Mouse (Mus musculus): ENCODE measurements around the gene Homez. TPM values are rescaled to one million over a fixed set of nuclear protein-coding genes. Genes with fewer than 3 reads are reported as not detected.

The Homez gene
- 7.4 and 11.4 TPM in 2 replicates for polyA plus RNA-seq (2012; rRNA removed)

DNA sequence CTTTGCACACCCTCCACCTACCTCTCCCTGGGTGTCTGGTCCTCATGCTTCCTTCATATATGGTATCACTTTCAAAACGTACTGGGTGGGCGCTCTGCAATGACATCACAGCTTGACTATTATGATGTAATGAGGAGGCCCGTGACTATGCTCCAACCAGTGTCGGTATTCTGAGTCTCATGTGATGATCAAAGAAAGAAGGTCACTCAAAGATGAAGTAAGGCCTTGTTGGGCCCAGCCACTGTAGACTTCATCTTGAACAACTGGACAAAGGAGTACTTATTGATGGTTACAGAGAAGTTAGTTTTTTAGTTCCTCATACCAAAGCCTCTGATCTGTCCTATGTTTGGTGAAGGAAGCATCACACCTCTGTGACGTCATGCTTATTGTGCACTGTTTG, at the start of gene Homez:
TSS of gene Homez (minus strand) at position 101 of the 400 bp plus-strand sequence.
- TF ChIP-seq CTCF (IDR thresholded peaks at IDR 0.05; ENCODE audit: borderline replicate concordance, extremely low read depth, insufficient read depth, insufficient read length) (no peak), POLR2A (IDR thresholded peaks at IDR 0.05; ENCODE audit: borderline replicate concordance, extremely low read depth, insufficient read depth, insufficient read length, poor library complexity, severe bottlenecking) (no peak)
- DNase-seq (ENCODE audit: low read depth): no peak

DNA sequence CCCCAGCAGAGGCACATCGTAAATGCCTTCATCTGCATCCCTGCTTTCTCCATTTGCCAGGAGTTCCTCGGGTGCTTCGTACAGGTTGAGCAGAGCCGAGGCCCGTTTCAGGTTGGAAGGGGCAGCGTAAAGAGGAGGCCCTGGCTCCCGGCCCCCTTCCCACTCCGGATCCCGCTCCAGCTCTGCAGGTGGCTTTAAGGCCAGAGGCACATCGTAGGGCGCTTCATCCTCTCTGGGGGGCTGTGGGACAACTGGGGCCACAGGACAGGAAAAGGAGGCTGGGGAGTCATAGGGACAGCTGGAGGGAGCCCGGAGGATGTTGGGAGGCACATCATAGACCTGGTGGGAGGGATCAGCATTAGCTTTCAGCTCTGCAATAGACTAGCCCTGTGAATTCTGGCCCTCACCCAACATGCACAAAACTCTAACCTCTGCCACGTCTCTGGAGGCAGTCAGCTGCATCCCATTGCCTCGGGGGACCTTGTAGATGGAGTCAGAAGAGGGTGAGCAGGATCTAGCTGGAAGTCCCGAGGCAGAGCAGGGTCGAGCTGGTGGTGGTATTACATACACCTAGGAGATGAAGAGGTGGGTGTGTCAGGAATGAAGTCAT, 49.4 kb upstream of the Homez start:
- TF ChIP-seq POLR2A (IDR thresholded peaks at IDR 0.05; ENCODE audit: borderline replicate concordance, extremely low read depth, insufficient read depth, insufficient read length, poor library complexity, severe bottlenecking) (no peak), CTCF (IDR thresholded peaks at IDR 0.05; ENCODE audit: borderline replicate concordance, extremely low read depth, insufficient read depth, insufficient read length) (no peak)

DNA sequence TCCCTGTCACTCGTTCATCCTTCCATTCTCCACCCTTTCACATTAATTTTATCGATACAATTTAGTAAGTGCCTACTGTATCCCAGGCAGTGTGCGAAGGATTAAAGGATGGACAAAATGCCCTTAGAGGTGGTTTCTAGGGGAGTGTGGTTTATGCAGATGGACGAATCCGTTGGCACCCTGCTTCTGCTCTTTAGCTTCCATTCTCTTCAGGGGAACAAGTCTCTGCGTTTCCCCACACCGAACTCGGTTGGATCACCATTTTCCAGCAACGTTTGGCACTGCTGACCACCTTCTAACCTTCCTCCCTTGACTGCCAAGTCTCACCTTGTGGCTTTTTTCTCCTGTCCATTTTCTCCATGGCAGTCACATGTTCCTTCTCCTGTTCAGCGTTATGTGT, 42.6 kb upstream of the Homez start:
- no peak for TF ChIP-seq POLR2A (IDR thresholded peaks at IDR 0.05; ENCODE audit: borderline replicate concordance, extremely low read depth, insufficient read depth, insufficient read length, poor library complexity, severe bottlenecking)
- TF ChIP-seq CTCF (IDR thresholded peaks at IDR 0.05; ENCODE audit: borderline replicate concordance, extremely low read depth, insufficient read depth, insufficient read length): no peak

More for the DNA sequence above, 49.4 kb upstream of the Homez start:
- DNase-seq (ENCODE audit: low read depth): no peak

DNA sequence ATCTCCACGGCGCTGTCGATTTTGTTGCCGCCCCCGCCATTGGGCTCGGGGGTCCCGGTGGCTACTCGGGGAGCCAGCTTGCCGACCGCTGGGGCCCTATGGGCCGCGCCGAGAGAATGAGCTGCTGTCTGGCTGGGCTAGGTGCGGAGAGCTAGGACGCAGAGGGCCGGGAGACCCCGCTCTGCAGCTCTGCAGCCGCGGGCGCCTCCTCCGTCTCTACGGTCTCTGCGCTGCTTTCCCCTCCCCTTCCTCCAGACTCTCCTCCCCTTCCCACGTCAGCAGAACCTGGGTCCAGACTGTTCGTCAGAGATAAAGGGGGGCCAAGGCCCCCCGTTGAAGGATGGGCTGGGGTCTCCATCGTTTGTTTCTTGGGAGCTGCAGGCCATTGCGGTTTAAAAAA, 42.1 kb upstream of the Homez start, which contains the start of gene Slc22a17:
TSS of gene Slc22a17 (minus strand) at position 247 of the 400 bp plus-strand sequence.
- DNase-seq (ENCODE audit: low read depth): peak; percentile 96
- TF ChIP-seq POLR2A (IDR thresholded peaks at IDR 0.05; ENCODE audit: borderline replicate concordance, extremely low read depth, insufficient read depth, insufficient read length, poor library complexity, severe bottlenecking) (peak; percentile 97), CTCF (IDR thresholded peaks at IDR 0.05; ENCODE audit: borderline replicate concordance, extremely low read depth, insufficient read depth, insufficient read length) (no peak)

More for the DNA sequence above, 42.6 kb upstream of the Homez start:
- DNase-seq (ENCODE audit: low read depth): no peak

DNA sequence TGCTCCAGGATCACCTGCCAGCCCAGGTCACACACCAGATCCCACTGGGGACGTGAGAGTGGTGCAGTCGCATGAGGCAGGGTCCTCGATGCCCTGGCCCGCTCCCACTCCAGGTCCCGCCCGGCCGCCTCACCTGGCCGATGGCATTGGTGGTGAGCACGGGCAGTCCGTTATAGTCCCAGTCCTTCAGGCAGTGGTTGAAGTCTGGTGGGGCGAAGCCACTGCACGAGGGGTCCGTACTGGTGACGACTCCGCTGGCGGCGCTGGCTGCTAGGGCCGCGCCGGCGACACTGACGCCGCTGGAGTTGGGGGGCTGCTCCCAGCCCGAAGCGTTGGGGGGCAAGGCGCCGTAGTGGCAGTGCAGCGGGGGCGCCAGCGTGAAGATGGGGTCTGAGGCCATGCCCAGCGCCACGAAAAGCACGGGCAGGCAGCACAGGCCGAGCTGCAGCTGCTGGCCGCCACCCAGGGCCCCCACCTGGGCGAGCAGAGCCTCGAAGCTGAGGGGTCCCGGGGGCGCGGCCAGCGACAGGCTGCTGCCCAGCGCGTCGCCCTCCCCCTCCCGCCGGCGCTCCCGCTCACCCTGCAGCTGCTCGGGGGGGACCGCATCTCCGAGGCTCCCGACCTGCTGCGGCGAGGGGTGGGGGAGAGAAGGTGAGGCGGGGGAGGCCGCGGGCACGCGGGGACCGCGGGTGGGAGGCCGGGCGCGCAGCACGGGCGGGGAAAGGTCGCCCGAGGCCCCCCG, 41.5 kb upstream of the Homez start:
- peak; percentile 64 for DNase-seq (ENCODE audit: low read depth)
- TF ChIP-seq POLR2A (IDR thresholded peaks at IDR 0.05; ENCODE audit: borderline replicate concordance, extremely low read depth, insufficient read depth, insufficient read length, poor library complexity, severe bottlenecking) (no peak), CTCF (IDR thresholded peaks at IDR 0.05; ENCODE audit: borderline replicate concordance, extremely low read depth, insufficient read depth, insufficient read length) (no peak)

DNA sequence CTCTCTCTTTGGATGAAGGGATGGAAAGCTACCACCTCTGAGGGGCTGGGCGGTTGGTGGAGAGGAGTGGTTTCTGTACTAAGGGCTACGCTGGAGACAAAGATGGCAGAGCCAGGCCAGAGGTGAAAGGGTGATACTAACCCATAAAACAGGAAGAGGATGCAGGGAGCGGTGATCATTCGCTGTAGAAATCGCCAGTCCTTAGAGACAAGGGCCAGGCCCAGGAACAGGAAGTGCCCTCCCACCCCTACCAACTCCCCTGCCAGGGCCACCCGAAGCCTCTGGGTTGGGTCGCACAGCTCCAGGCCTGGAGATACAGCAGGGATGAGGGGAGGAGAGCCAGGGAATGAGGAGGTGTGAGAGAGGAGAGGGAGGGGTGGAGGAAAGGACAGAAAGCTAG, 37.9 kb upstream of the Homez start:
- no peak for DNase-seq (ENCODE audit: low read depth)
- TF ChIP-seq CTCF (IDR thresholded peaks at IDR 0.05; ENCODE audit: borderline replicate concordance, extremely low read depth, insufficient read depth, insufficient read length): no peak
- TF ChIP-seq POLR2A (IDR thresholded peaks at IDR 0.05; ENCODE audit: borderline replicate concordance, extremely low read depth, insufficient read depth, insufficient read length, poor library complexity, severe bottlenecking): no peak

DNA sequence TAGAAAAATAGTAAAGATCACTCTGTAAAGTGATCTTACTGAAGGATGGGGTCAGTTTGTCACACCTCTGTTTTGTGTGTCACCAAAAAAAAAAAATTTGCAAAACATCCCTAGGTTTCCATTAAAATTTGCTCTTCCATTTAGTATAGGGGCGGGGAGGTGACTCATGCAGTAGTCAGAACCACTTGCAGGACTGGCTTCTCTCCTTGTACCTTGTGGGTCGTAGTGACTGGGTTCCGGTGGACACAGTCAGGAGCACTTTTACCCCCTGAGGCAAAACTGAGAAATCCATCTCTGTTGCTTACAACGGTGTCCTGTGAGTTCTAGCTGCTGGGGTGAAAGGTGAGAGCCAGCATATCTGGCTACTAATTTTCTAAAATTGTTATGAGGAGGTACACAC, 32.9 kb upstream of the Homez start:
- TF ChIP-seq CTCF (IDR thresholded peaks at IDR 0.05; ENCODE audit: borderline replicate concordance, extremely low read depth, insufficient read depth, insufficient read length) (no peak), POLR2A (IDR thresholded peaks at IDR 0.05; ENCODE audit: borderline replicate concordance, extremely low read depth, insufficient read depth, insufficient read length, poor library complexity, severe bottlenecking) (no peak)
- no peak for DNase-seq (ENCODE audit: low read depth)

DNA sequence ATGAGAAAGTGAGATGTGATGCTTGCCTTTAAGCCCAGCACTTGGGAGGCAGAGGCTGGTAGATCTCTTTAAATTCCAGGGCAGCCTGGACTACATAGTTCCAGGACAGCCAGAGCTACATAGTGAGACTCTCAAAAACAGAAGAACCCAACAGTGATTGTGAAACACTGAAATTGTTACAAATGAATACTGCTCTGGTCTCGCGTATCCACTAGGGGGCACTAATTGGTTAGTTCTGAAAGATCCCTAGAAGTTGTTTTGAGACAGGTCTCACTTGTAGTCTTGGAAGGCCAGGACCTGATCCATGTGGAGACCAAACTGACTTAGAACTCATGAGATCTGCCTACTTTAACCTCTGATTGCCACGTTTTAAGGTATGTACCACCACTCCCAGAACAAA, 29.6 kb upstream of the Homez start:
- peak; percentile 92 for DNase-seq (ENCODE audit: low read depth)
- peak; percentile 66; the same call in 1 of the 2 replicates for TF ChIP-seq CTCF (IDR thresholded peaks at IDR 0.05; ENCODE audit: borderline replicate concordance, extremely low read depth, insufficient read depth, insufficient read length)
- no peak for TF ChIP-seq POLR2A (IDR thresholded peaks at IDR 0.05; ENCODE audit: borderline replicate concordance, extremely low read depth, insufficient read depth, insufficient read length, poor library complexity, severe bottlenecking)

DNA sequence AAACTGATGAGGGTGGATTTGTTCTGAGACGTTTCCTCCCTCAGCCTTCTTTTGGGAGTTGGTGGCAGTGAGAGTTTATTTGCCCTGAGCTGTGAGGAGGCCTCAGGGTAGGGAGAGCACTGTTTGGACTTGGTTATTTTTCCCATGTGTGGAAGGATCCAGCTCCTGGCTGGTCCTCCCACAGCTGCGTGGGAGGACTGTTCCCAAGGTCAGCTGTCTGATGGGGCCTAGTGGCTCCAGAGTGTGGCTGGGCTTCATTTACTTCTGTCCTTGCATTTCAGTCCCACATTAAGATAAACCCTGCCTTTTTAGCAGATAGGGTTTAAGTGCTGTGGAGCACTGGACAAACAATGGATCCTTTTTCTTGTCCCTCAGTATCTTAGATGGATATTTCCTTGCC, 26.7 kb upstream of the Homez start:
- DNase-seq (ENCODE audit: low read depth): no peak
- TF ChIP-seq CTCF (IDR thresholded peaks at IDR 0.05; ENCODE audit: borderline replicate concordance, extremely low read depth, insufficient read depth, insufficient read length): no peak
- no peak for TF ChIP-seq POLR2A (IDR thresholded peaks at IDR 0.05; ENCODE audit: borderline replicate concordance, extremely low read depth, insufficient read depth, insufficient read length, poor library complexity, severe bottlenecking)

DNA sequence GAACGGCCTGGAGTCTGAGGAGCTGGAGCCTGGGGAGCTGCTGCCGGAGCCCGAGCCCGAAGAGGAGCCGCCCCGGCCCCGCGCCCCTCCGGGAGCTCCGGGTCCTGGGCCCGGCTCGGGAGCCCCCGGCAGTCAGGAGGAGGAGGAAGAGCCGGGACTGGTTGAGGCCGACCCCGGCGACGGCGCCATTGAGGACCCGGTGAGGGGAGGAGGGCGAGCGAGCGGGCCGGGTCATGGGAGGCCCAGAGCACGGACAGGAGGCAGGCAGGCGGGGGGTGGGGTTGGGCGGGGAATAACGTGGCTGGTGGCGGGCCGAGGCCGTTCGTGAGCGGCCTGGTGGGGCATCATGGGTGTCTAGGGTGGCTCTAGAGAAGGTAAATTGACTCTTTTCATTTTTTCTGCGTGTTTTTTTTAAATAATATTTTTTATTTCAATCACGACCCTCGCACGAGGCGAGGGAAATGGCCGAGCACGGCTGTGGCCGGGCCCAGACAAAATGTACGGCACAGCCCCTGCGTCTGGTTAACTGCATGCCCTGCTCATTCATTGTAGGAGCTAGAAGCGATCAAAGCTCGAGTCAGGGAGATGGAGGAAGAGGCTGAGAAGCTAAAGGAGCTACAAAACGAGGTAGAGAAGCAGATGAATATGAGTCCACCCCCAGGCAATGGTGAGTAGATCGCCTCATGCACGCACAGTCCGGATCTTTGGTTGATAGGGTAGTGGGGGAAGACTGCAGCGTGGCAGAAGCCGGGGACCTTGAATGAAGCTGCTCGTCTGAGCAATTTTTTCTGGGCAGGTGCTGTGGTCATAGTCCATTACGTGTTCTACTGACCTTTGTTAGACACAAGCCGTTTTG, 23.8 kb upstream of the Homez start:
- DNase-seq (ENCODE audit: low read depth): peak; percentile 66
- TF ChIP-seq POLR2A (IDR thresholded peaks at IDR 0.05; ENCODE audit: borderline replicate concordance, extremely low read depth, insufficient read depth, insufficient read length, poor library complexity, severe bottlenecking) (no peak), CTCF (IDR thresholded peaks at IDR 0.05; ENCODE audit: borderline replicate concordance, extremely low read depth, insufficient read depth, insufficient read length) (no peak)

DNA sequence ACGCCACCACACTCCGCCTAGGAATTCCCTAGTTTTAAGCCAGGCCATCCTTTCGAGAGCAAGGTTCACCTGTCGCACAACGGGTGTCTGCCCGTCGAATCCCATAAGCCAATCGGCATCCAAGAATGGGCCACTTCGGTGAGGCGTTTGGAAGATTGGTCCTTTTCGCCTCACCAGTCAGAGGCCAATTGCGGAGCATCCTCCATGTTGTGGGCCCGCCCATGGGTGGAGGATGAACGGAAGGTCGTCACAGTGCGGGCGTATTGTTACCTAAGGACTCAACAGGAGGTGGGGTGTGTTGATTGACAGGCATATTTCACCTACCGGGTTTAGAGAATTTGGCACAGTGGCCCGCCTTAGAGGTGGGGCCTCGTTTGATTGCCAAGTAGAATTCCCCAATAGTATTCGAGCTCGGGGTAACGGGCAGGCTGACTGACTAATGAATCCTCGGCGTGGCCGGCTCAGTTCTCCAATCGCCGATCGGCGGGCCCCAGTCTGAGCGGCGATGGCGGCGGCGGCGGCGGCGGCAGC, 23.0 kb upstream of the Homez start:
- no peak for TF ChIP-seq CTCF (IDR thresholded peaks at IDR 0.05; ENCODE audit: borderline replicate concordance, extremely low read depth, insufficient read depth, insufficient read length)
- no peak for TF ChIP-seq POLR2A (IDR thresholded peaks at IDR 0.05; ENCODE audit: borderline replicate concordance, extremely low read depth, insufficient read depth, insufficient read length, poor library complexity, severe bottlenecking)
- DNase-seq (ENCODE audit: low read depth): peak; percentile 100
